Mouse (Mus musculus) granulocyte monocyte progenitor cell, adult 5-6 weeks (primary cell): ENCODE measurements at regions not wholly inside any gene's neighbourhood (a gene's known extent, or its start where the extent isn't known, plus 50 kb on each side); places are given as distances from the start of the nearest gene placed in this dataset.
A peak's percentile ranks its signal among the peaks of the same experiment; 100 is the strongest.

Source experiments
- ATAC-seq: replicated peaks from 2 replicates; pipeline ENCODE4 v1.8.0; 2016; ENCODE audit warnings: mild to moderate bottlenecking, moderate TSS enrichment, inconsistent platforms; ENCODE audit not compliant: poor library complexity, severe bottlenecking

DNA sequence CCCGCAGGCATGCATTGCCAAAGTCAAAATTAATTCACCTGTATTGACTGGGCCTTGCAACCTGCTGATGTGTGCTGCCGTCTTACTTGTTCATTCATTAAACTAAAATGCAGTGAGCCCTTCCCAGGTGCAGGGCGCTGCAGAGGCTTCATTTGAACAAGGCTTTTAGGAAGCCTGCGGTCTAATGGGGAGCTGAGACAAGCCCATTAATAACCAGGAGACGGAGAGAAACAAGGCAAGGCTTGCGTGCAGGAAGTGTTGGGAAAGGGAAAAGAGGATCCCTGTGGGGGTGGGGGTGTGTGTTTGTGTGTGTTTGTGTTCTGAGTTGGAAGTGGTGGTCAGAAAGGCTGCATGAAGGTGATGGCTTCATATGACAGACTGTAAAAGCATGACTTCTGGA, 215.6 kb downstream of the Bcor start:
- no peak for ATAC-seq

DNA sequence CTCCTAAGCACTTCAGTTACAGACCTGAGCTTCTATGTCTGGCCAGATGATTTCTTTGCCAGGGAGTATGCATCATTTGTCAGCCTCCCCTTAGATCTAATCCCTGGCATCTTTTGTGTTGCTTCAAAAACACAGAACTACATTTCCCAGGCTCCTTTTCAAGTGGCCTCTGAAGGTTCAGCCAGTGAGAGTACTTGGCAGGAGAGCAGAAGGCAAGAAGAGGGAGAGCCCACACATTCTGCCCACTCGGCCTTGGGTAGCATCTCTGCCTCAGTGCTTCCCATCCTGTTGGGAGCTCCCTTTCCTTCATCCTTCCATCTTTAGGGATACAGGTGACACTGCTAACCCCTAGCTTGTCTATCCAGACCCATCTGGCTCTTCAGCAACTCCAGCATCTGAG, 214.9 kb downstream of the Bcor start:
- ATAC-seq = no peak

- peak; percentile 48; the same call in 1 of the 2 replicates for ATAC-seq
Observed at GRCm38 (mm10) chrX:11952193-11952592, 208.0 kb downstream of the Bcor start.

DNA sequence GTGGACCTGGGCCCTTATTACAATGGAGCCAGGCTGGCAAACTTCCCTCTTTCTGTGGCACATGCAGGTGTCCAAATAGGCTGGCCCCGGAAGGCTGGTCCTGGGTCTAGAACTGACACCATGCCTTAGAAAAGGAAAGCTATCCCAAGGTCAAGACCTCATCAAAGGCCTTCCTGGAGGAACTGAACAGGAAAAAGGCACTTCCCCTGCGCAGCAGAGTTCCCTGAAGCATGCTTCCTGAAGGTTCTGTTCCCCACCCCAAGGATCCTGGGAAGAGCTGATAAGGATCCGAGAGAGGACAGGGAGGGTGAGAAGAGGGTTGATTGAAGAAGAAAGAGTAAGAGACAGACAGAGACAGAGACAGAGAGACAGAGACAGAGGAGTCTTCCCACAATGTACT, 204.0 kb downstream of the Bcor start:
- ATAC-seq = no peak

DNA sequence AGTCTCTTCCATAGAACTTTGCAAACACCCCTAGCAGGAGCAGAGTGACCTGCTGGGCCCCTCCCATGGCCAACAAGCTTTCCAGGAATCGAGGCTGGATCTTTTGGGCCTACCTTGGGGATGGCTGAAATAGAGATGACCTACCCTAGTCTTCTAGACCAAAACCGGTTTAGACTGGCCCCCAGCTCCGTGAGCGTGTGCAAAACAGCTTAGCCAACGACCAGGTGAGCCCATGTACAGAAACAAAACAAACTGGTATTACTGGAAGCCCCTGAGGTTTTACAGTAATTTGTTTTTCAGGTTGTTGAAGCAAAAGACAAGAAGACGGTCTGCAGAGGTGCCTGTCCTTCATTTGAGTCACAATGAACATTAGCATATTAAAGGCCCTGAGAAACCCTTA, 203.1 kb downstream of the Bcor start:
- no peak for ATAC-seq

DNA sequence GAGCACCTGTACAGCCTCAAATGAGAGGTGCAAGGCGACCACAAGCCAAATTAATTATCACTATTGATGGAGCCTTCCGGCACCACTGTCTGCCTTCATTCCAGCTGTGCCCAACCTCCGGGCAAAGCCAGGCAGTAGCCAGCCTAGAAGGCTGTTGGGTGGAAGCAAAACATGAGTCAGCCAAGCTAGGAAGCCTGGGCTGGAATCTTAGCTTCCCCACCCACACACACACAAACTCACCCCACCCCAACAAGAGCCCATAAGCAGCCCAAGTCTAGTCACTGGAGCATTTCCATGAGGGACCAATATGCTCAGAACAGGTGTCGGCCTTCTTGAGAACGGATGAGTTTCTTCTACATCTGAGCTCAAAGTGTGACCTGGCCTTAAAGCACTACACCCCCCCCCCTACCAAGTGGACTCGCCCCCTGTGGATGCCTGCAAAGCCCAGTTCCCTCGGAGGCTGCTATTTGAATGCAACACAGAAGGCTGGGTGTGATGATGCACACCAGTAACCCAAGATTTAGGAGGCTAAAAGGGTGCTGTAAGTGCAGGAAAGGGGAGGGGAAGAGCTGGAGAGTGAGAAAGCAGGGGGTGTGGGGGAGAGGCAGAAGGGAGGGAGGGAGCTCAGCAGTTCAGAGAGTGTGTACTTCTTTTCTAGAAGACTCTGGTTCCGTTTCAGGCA, 200.1 kb downstream of the Bcor start:
- ATAC-seq = no peak

- peak; percentile 97 for ATAC-seq
Observed at GRCm38 (mm10) chrX:11961350-11961749, 198.8 kb downstream of the Bcor start.

- ATAC-seq = no peak
Observed at GRCm38 (mm10) chrX:11964428-11964827, 195.7 kb downstream of the Bcor start.

GRCm38 (mm10) chrX:11978679-11979078, 181.5 kb downstream of the Bcor start:
- no peak for ATAC-seq

DNA sequence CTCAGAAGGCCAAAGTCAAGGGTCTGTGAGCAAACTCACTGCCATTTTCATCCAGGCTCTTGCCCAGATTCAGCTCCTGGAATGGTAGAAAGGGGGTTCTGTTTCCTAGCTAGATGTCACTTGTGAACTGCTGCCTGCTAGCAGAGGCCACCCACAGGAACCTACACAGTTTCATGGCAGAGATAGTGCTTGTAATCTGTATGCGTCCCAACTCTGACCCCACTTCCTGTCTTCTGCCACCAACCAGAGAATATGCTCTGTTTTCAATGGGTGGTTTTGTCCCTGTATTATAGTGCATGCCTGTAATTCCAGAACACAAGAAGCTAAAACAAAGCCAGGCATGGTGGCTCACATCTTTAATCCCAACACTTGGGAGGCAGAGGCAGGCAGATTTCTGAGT, 176.9 kb downstream of the Bcor start:
- ATAC-seq = no peak
